Mouse (Mus musculus): ENCODE measurements around the gene Rimklb. TPM values are rescaled to one million over a fixed set of nuclear protein-coding genes. Genes with fewer than 3 reads are reported as not detected.

Gene Rimklb
- polyA plus RNA-seq, 1 experiment from 2014 or later = 8.1 TPM

DNA sequence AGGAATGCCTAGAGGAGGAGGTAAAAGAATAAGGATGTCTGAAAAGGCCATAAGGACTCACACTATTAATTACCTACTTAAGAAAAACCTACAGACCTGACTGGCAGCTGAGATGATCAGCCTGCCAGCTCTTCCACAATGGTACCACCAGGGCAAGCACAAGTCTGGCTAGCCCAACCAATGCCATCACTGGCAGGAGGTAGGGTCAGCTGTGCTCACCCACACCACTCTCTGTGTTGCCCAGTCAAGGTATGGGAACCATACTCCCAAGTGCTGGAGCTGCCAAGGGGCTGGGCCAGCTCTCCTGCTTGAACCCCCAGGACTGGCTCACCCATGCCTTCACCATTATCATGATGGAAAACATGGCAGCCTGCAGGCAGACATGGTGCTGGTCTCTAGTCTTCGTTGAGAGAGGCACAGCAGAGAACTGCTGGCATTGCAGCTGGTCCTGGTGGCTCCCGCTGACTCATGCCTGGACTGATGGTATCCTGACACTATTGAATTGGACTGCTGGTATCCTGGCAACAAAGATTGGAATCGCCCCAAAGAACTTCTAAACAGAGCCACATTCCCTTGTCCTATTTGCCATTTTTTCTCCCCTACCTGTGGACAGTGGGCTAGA is 32.4 kb downstream of the Rimklb start:
- DNase-seq (ENCODE audit: low spot score) (no peak), ATAC-seq (replicated peaks; ENCODE audit: low FRiP score) (no peak)
- Histone ChIP-seq H3K4me3 (ENCODE audit: low read depth, low read length) (no peak overlapping the region), H3K4me1 (replicated peaks; ENCODE audit: control insufficient read depth, insufficient read depth, low read length) (peaks cover 7% of the 10 kb centered on the region; the same call in 1 of the 2 replicates), H3K4me2 (no peak overlapping the region), H3K27me3 (replicated peaks; ENCODE audit: control insufficient read depth, insufficient read depth, low read length) (no peaks in the 10 kb centered on the region), H3K36me3 (ENCODE audit: control insufficient read depth, insufficient read depth, low read length) (no peaks in the 10 kb centered on the region), H3K9ac (ENCODE audit: low read depth, low read length) (no peak overlapping the region), H3K27ac (ENCODE audit: low read depth, low read length) (no peak overlapping the region), H3K9me3 (ENCODE audit: control insufficient read depth, low read length) (no peaks in the 10 kb centered on the region)
- WGBS = 78% methylated on average over 3 of the region's 3 CpGs

DNA sequence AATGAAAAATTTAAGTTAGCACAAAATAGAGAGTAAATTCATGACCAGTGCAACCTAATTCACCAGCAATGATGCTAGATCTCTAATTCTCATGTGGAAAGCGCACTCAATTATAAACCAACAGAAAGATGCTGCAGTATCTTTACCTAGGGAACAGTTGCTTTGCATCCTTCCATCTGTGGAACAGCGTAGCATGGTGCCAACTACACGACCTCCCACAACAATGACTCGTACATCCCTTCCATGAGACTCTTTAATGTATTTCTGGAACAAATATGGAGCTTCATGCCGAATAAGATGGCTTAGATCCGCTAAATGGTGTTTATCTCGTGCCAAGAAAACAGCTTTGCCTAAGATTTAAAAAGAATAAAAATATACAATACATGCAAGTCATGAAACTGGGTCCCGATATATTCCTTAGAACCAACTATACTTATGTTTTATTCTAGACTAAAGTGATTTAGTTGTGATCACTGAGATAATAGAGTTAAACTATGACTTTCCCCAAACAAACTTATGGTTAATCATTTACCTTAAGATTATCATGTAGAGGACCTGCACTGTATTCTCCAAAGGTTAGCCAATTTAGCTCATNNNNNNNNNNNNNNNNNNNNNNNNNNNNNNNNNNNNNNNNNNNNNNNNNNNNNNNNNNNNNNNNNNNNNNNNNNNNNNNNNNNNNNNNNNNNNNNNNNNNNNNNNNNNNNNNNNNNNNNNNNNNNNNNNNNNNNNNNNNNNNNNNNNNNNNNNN is 39.4 kb downstream of the Rimklb start:
- H3K4me1 ChIP-seq (replicated peaks; ENCODE audit: control insufficient read depth, insufficient read depth, low read length) = no peaks in the 10 kb centered on the region
- 80% methylated on average over 8 of the region's 8 CpGs for WGBS
- ATAC-seq (replicated peaks; ENCODE audit: low FRiP score) = no peak
- peaks cover 3% of the 10 kb centered on the region; the same call in 1 of the 2 replicates for H3K36me3 ChIP-seq (ENCODE audit: control insufficient read depth, insufficient read depth, low read length)
- no peak overlapping the region for H3K4me3 ChIP-seq (ENCODE audit: low read depth, low read length)
- no peaks in the 10 kb centered on the region for H3K27me3 ChIP-seq (replicated peaks; ENCODE audit: control insufficient read depth, insufficient read depth, low read length)
- no peak overlapping the region for H3K27ac ChIP-seq (ENCODE audit: low read depth, low read length)
- H3K9me3 ChIP-seq (ENCODE audit: control insufficient read depth, low read length) = no peaks in the 10 kb centered on the region
- no peak for DNase-seq (ENCODE audit: low spot score)
- no peak overlapping the region for H3K4me2 ChIP-seq
- H3K9ac ChIP-seq (ENCODE audit: low read depth, low read length) = no peak overlapping the region

DNA sequence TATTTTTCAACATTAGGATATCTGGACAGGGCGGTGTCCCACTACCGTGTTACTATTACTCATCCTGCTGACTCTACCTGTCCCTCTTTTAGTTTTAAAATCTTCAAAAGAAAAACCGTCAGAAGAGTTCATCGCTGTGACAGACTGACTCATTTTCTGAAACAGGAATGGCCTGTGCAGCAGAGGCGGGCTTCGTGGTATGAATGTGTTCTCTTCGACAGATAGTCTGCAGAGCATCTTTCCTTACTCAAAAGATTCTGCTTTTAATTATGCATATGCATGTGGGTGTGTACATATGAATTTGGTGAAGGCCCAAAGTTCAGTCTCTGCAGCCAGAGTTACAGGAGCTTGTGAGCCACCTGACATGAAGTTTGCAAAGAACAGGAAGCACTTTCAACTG is 50.7 kb downstream of the Rimklb start:
- Histone ChIP-seq H3K27ac (ENCODE audit: low read depth, low read length) (no peak overlapping the region), H3K36me3 (ENCODE audit: control insufficient read depth, insufficient read depth, low read length) (no peaks in the 10 kb centered on the region), H3K4me1 (replicated peaks; ENCODE audit: control insufficient read depth, insufficient read depth, low read length) (no peaks in the 10 kb centered on the region), H3K9ac (ENCODE audit: low read depth, low read length) (no peak overlapping the region), H3K27me3 (replicated peaks; ENCODE audit: control insufficient read depth, insufficient read depth, low read length) (no peaks in the 10 kb centered on the region), H3K4me2 (no peak overlapping the region), H3K9me3 (ENCODE audit: control insufficient read depth, low read length) (no peaks in the 10 kb centered on the region), H3K4me3 (ENCODE audit: low read depth, low read length) (no peak overlapping the region)
- 84% methylated on average over 7 of the region's 7 CpGs for WGBS
- DNase-seq (ENCODE audit: low spot score) (no peak), ATAC-seq (replicated peaks; ENCODE audit: low FRiP score) (no peak)

DNA sequence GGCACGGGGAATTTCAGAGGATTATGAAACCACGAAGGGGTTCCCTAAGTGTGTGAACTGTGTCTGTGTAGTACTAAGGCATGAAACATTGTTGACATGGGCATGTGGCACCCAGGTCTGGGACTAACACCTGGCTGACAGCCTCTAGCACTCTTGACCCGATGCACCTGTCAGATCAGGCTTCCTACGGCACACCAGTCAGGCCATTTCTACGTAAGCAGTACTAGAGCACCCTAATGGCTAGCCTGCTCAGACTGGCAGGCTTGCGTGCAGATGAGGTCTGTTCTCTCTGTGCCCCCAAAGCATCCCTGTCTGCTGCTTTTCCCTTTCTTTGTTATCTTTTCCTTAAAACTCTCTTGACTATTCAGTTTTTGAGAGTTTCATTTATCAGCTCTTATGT is 53.3 kb downstream of the Rimklb start:
- H3K36me3 ChIP-seq (ENCODE audit: control insufficient read depth, insufficient read depth, low read length) = no peaks in the 10 kb centered on the region
- no peaks in the 10 kb centered on the region for H3K27me3 ChIP-seq (replicated peaks; ENCODE audit: control insufficient read depth, insufficient read depth, low read length)
- no peak overlapping the region for H3K4me3 ChIP-seq (ENCODE audit: low read depth, low read length)
- no peak overlapping the region for H3K4me2 ChIP-seq
- no peaks in the 10 kb centered on the region for H3K4me1 ChIP-seq (replicated peaks; ENCODE audit: control insufficient read depth, insufficient read depth, low read length)
- WGBS = 80% methylated on average over 6 of the region's 6 CpGs
- H3K9ac ChIP-seq (ENCODE audit: low read depth, low read length) = no peak overlapping the region
- H3K9me3 ChIP-seq (ENCODE audit: control insufficient read depth, low read length) = no peaks in the 10 kb centered on the region
- no peak overlapping the region for H3K27ac ChIP-seq (ENCODE audit: low read depth, low read length)
- ATAC-seq (replicated peaks; ENCODE audit: low FRiP score) (no peak), DNase-seq (ENCODE audit: low spot score) (no peak)

DNA sequence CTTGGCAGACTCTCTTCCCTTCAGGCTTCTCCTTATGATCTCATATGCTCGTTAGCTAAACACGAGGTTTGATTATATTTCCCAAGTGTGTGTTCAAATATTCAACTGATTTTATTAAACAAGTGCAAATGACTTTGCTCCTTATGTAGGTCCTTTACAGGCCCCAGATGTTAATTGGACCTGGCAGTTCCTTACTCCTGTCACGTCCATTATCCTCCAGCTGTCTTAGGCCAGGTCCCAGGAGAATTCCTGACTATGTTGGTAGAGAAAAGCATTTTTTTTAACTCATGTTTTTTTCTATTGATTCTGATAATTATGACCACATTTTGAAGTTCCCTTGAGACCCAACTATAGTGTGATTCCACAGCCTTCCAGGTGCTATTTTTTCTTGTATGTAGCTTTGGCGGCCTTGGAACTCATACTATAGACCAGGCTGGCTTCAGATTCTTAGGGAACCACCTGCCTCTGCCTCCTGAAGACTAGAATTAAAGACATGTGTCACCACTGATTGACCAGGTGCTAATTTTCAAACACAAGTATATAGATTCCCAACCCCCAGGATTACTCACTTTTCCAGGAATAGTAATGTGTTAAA is 57.8 kb downstream of the Rimklb start:
- DNase-seq (ENCODE audit: low spot score) = no peak

DNA sequence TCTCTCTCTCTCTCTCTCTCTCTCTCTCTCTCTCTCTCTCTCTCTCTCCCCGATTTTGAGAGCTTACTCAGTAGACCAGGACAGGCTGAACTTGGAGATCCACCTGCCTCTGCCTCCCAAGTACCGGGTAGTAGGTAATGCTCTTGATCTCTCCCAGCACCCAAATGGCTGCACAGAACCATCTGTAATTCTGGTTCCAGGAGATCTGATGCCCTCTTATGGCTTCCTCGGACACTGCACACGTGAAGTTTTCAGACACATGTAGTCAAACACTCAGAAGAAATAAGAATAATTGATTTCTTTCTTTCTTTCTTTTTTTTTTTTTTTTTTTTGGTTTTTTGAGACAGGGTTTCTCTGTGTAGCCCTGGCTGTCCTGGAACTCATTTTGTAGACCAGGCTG is 59.3 kb downstream of the Rimklb start:
- H3K4me3 ChIP-seq (ENCODE audit: low read depth, low read length) = no peak overlapping the region
- H3K9ac ChIP-seq (ENCODE audit: low read depth, low read length) = no peak overlapping the region
- no peak overlapping the region for H3K27ac ChIP-seq (ENCODE audit: low read depth, low read length)
- H3K4me1 ChIP-seq (replicated peaks; ENCODE audit: control insufficient read depth, insufficient read depth, low read length) = no peaks in the 10 kb centered on the region
- no peaks in the 10 kb centered on the region for H3K36me3 ChIP-seq (ENCODE audit: control insufficient read depth, insufficient read depth, low read length)
- H3K4me2 ChIP-seq = no peak overlapping the region
- no peaks in the 10 kb centered on the region for H3K9me3 ChIP-seq (ENCODE audit: control insufficient read depth, low read length)
- WGBS = 72% methylated on average over 4 of the region's 4 CpGs
- DNase-seq (ENCODE audit: low spot score) (no peak), ATAC-seq (replicated peaks; ENCODE audit: low FRiP score) (no peak)
- H3K27me3 ChIP-seq (replicated peaks; ENCODE audit: control insufficient read depth, insufficient read depth, low read length) = no peaks in the 10 kb centered on the region

More for the DNA sequence above, 57.8 kb downstream of the Rimklb start:
- H3K9ac ChIP-seq (ENCODE audit: low read depth, low read length) = no peak overlapping the region
- no peak overlapping the region for H3K27ac ChIP-seq (ENCODE audit: low read depth, low read length)
- no peaks in the 10 kb centered on the region for H3K4me1 ChIP-seq (replicated peaks; ENCODE audit: control insufficient read depth, insufficient read depth, low read length)
- no peaks in the 10 kb centered on the region for H3K27me3 ChIP-seq (replicated peaks; ENCODE audit: control insufficient read depth, insufficient read depth, low read length)
- no peak overlapping the region for H3K4me3 ChIP-seq (ENCODE audit: low read depth, low read length)
- H3K36me3 ChIP-seq (ENCODE audit: control insufficient read depth, insufficient read depth, low read length) = no peaks in the 10 kb centered on the region
- WGBS = 83% methylated on average over 4 of the region's 4 CpGs
- no peaks in the 10 kb centered on the region for H3K9me3 ChIP-seq (ENCODE audit: control insufficient read depth, low read length)
- no peak overlapping the region for H3K4me2 ChIP-seq
- no peak for ATAC-seq (replicated peaks; ENCODE audit: low FRiP score)

DNA sequence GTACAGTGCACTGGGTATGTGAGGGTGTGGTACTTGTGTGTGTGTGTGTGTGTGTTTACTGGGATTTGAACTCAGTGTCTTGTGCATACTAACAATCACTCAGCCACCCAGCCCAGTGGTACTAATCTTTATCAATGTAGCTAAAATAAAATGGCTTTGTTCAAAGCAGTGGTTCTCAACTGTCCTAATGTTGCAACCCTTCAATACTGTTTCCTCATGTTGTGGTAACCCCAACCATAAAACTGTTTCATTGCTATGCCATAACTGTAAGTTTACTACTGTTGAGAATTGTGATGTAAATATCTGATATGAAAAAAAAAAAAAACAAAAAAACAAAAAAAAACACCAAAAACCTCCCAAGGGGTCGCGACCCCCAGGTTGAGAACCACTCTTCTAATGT is 63.3 kb downstream of the Rimklb start:
- WGBS = 83% methylated on average over 2 of the region's 2 CpGs
- no peaks in the 10 kb centered on the region for H3K27me3 ChIP-seq (replicated peaks; ENCODE audit: control insufficient read depth, insufficient read depth, low read length)
- H3K27ac ChIP-seq (ENCODE audit: low read depth, low read length) = no peak overlapping the region
- H3K4me2 ChIP-seq = no peak overlapping the region
- H3K9ac ChIP-seq (ENCODE audit: low read depth, low read length) = no peak overlapping the region
- ATAC-seq (replicated peaks; ENCODE audit: low FRiP score) (no peak), DNase-seq (ENCODE audit: low spot score) (no peak)
- no peaks in the 10 kb centered on the region for H3K4me1 ChIP-seq (replicated peaks; ENCODE audit: control insufficient read depth, insufficient read depth, low read length)
- no peaks in the 10 kb centered on the region for H3K36me3 ChIP-seq (ENCODE audit: control insufficient read depth, insufficient read depth, low read length)
- no peak overlapping the region for H3K4me3 ChIP-seq (ENCODE audit: low read depth, low read length)
- no peaks in the 10 kb centered on the region for H3K9me3 ChIP-seq (ENCODE audit: control insufficient read depth, low read length)

DNA sequence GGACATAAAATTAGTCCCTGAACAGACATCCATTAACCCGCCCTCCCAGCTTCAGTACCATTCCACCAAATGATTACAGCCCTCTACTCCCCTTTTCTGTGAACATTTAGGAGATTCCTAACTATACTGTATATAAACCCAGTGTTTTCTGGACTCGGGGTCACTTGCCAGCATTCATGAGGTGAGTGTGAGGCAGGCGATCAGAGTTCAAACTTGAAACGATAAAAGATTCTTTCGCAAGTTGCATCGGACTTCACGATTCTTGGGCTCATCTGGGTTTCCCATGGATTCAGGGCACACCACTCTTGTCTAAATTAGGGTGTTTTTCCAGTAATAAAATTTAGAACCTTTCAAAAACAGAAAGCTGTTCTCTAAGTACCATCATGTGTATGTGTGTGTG is 71.1 kb downstream of the Rimklb start:
- no peaks in the 10 kb centered on the region for H3K4me1 ChIP-seq (replicated peaks; ENCODE audit: control insufficient read depth, insufficient read depth, low read length)
- no peak for DNase-seq (ENCODE audit: low spot score)

DNA sequence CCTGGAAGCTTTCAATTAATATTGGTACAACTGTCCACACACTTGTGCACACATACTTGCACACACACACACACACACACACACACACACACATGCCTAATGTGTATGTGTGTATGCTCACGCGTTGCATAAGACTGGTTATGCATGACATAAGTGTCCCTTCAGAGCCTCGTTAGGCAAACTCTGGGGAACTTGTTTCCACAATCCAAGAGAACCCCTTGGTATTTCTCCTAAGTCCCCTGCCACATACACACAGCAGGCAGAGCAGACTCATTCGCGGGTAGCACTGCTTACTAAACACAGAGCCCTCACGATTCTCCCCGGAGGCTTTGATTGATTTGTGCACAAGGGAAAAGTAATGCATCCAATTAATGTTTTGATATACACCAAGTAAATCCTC is 81.5 kb downstream of the Rimklb start:
- no peaks in the 10 kb centered on the region for H3K9me3 ChIP-seq (ENCODE audit: control insufficient read depth, low read length)
- no peak overlapping the region for H3K4me3 ChIP-seq (ENCODE audit: low read depth, low read length)
- no peaks in the 10 kb centered on the region for H3K36me3 ChIP-seq (ENCODE audit: control insufficient read depth, insufficient read depth, low read length)
- DNase-seq (ENCODE audit: low spot score) = no peak
- no peak for ATAC-seq (replicated peaks; ENCODE audit: low FRiP score)
- no peaks in the 10 kb centered on the region for H3K4me1 ChIP-seq (replicated peaks; ENCODE audit: control insufficient read depth, insufficient read depth, low read length)
- H3K4me2 ChIP-seq = no peak overlapping the region
- 83% methylated on average over 7 of the region's 7 CpGs for WGBS
- no peak overlapping the region for H3K27ac ChIP-seq (ENCODE audit: low read depth, low read length)
- no peaks in the 10 kb centered on the region for H3K27me3 ChIP-seq (replicated peaks; ENCODE audit: control insufficient read depth, insufficient read depth, low read length)
- H3K9ac ChIP-seq (ENCODE audit: low read depth, low read length) = no peak overlapping the region

More for the DNA sequence above, 71.1 kb downstream of the Rimklb start:
- no peak overlapping the region for H3K4me2 ChIP-seq
- H3K9ac ChIP-seq (ENCODE audit: low read depth, low read length) = no peak overlapping the region
- 83% methylated on average over 7 of the region's 7 CpGs for WGBS
- H3K27ac ChIP-seq (ENCODE audit: low read depth, low read length) = no peak overlapping the region
- ATAC-seq (replicated peaks; ENCODE audit: low FRiP score) = no peak
- no peaks in the 10 kb centered on the region for H3K27me3 ChIP-seq (replicated peaks; ENCODE audit: control insufficient read depth, insufficient read depth, low read length)
- no peaks in the 10 kb centered on the region for H3K9me3 ChIP-seq (ENCODE audit: control insufficient read depth, low read length)
- no peaks in the 10 kb centered on the region for H3K36me3 ChIP-seq (ENCODE audit: control insufficient read depth, insufficient read depth, low read length)
- H3K4me3 ChIP-seq (ENCODE audit: low read depth, low read length) = no peak overlapping the region

Data from liver, embryonic 11.5 days (tissue).